In the genomic region with DNA sequence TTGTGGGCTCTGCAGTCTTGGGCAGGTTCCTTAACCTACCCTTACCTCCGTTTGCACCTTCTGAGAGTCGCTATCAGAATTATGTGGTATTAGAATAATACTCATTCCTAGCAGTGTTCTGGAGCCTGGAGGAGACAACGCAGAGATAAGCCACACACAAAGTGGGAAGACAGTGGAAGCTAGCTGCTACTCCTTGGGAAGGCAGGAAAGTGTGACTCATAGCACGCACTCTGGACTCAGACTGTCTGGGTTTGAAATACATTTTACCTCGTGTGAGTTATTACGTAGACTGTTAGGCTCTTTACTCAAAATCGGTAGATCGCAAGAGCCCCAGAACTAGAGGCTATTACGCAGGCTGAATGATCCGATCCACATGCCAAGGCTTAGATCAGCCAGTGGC, we compare ENCODE assay signal across 15 mouse cellular contexts.
DNase-seq lines count a peak whose midpoint lies in the region; ATAC-seq and TF ChIP-seq lines count a peak whose summit lies in the region.
"Had no signal": no experiment of that assay in that cellular context is flagged by ENCODE, and none has a peak within 500 bp of the region (broad histone marks: within the 10 kb centered on the region; RNA-seq: fewer than 3 reads in every experiment).

No protein-coding gene starts in this region.

- 0 out of 2 replicates have a peak overlapping the region, but pooled peaks have one; percentile 2 for H3K4me2 ChIP-seq in kidney, embryonic 14.5 days (replicated peaks; ENCODE audit: low read depth, low read length)
- H3K4me2 ChIP-seq in limb, embryonic 13.5 days (replicated peaks) = peak overlapping the region; percentile 51
- H3K4me2 ChIP-seq: hindbrain, embryonic 13.5 days; lung, embryonic 15.5 days had no signal

- no peak overlapping the region for H3K9ac ChIP-seq in kidney, embryonic 14.5 days (ENCODE audit: low read depth, low read length)
- H3K9ac ChIP-seq in limb, embryonic 13.5 days = no peak overlapping the region
- H3K9ac ChIP-seq: hindbrain, embryonic 13.5 days; lung, embryonic 15.5 days had no signal

- H3K9me3 ChIP-seq in heart, embryonic 10.5 days = no peaks in the 10 kb centered on the region
- H3K9me3 ChIP-seq in kidney, embryonic 14.5 days (ENCODE audit: control insufficient read depth, low read length) = no peaks in the 10 kb centered on the region
- no peaks in the 10 kb centered on the region for H3K9me3 ChIP-seq in limb, embryonic 13.5 days
- H3K9me3 ChIP-seq: hindbrain, embryonic 13.5 days; lung, embryonic 15.5 days; megakaryocyte, embryonic 14.5 days had no signal

- 46% methylated on average over 10 of the region's 10 CpGs for WGBS in heart, embryonic 10.5 days
- WGBS in kidney, embryonic 14.5 days = 41% methylated on average over 10 of the region's 10 CpGs
- WGBS in kidney, adult 2 months = 45% methylated on average over 10 of the region's 10 CpGs
- 61% methylated on average over 10 of the region's 10 CpGs for WGBS in limb, embryonic 13.5 days

- no peak for TF ChIP-seq CTCF in kidney, adult 2 months (conservative IDR thresholded peaks at IDR 0.05; ENCODE audit: insufficient read depth, insufficient read length, low read depth, low read length)

- ATAC-seq in kidney, embryonic 14.5 days (ENCODE audit: low FRiP score, low TSS enrichment) = no peak
- no peak for ATAC-seq in limb, embryonic 13.5 days (ENCODE audit: low FRiP score, low read depth)

- no peak for TF ChIP-seq POLR2A in kidney, adult 2 months (IDR thresholded peaks at IDR 0.05; ENCODE audit: low read depth, low read length)

- no peaks in the 10 kb centered on the region for H3K36me3 ChIP-seq in heart, embryonic 10.5 days
- H3K36me3 ChIP-seq in kidney, embryonic 14.5 days (ENCODE audit: control insufficient read depth, insufficient read depth, low read length) = no peaks in the 10 kb centered on the region
- no peaks in the 10 kb centered on the region for H3K36me3 ChIP-seq in kidney, adult 2 months (ENCODE audit: control insufficient read depth, insufficient read depth, low read length)
- H3K36me3 ChIP-seq in limb, embryonic 13.5 days = no peaks in the 10 kb centered on the region
- H3K36me3 ChIP-seq: hindbrain, embryonic 13.5 days; lung, embryonic 15.5 days had no signal

- peaks cover 44% of the 10 kb centered on the region for H3K4me1 ChIP-seq in heart, embryonic 10.5 days
- peaks cover 15% of the 10 kb centered on the region; the same call in 1 of the 2 replicates for H3K4me1 ChIP-seq in kidney, embryonic 14.5 days (ENCODE audit: control insufficient read depth, insufficient read depth, low read length)
- peaks cover 7% of the 10 kb centered on the region; the same call in 1 of the 2 replicates for H3K4me1 ChIP-seq in kidney, adult 2 months (ENCODE audit: control insufficient read depth, insufficient read depth, low read length)
- peaks cover 15% of the 10 kb centered on the region for H3K4me1 ChIP-seq in limb, embryonic 13.5 days

- no peak for DNase-seq in heart, embryonic 10.5 days (ENCODE audit: low spot score)
- no peak for DNase-seq in heart, postnatal 4 days
- no peak for DNase-seq in kidney, adult 2 months
- peak; percentile 36 for DNase-seq in Muller cell, postnatal 12 days (ENCODE audit: inconsistent ontology term)
- DNase-seq in cerebellum, postnatal 25 days = no peak
- no peak for DNase-seq in adrenal gland, adult 18-20 months (ENCODE audit: low spot score in 2 of 2)
- DNase-seq: adrenal gland, adult 2 months; cerebellum, postnatal 36 days; kidney, postnatal 10 days; left cerebral cortex, postnatal 4 days had no signal

- H3K4me3 ChIP-seq in heart, embryonic 10.5 days = 0 out of 2 replicates have a peak overlapping the region, but pooled peaks have one; percentile 15
- H3K4me3 ChIP-seq in kidney, embryonic 14.5 days (ENCODE audit: low read length) = no peak overlapping the region
- H3K4me3 ChIP-seq in kidney, adult 2 months (ENCODE audit: insufficient read depth, low read depth, low read length) = no peak overlapping the region
- H3K4me3 ChIP-seq in limb, embryonic 13.5 days = no peak overlapping the region
- H3K4me3 ChIP-seq: hindbrain, embryonic 13.5 days; lung, embryonic 15.5 days; megakaryocyte, embryonic 14.5 days had no signal

- H3K27me3 ChIP-seq in heart, embryonic 10.5 days (ENCODE audit: insufficient read depth, poor library complexity, severe bottlenecking) = no peaks in the 10 kb centered on the region
- H3K27me3 ChIP-seq in kidney, embryonic 14.5 days (ENCODE audit: control insufficient read depth, insufficient read depth, low read length) = no peaks in the 10 kb centered on the region
- H3K27me3 ChIP-seq in kidney, adult 2 months (replicated peaks; ENCODE audit: control insufficient read depth, insufficient read depth, low read length) = no peaks in the 10 kb centered on the region
- no peaks in the 10 kb centered on the region for H3K27me3 ChIP-seq in limb, embryonic 13.5 days
- H3K27me3 ChIP-seq: hindbrain, embryonic 13.5 days; lung, embryonic 15.5 days; megakaryocyte, embryonic 14.5 days had no signal

- peak overlapping the region; percentile 72 for H3K27ac ChIP-seq in heart, embryonic 10.5 days
- no peak overlapping the region; the same call in 1 of the 2 replicates for H3K27ac ChIP-seq in kidney, embryonic 14.5 days (ENCODE audit: low read depth, low read length)
- H3K27ac ChIP-seq in kidney, adult 2 months (ENCODE audit: insufficient read depth, low read depth, low read length) = no peak overlapping the region
- H3K27ac ChIP-seq in limb, embryonic 13.5 days = no peak overlapping the region
- H3K27ac ChIP-seq: hindbrain, embryonic 13.5 days; lung, embryonic 15.5 days had no signal
